Mouse (Mus musculus): Measurements from ENCODE around the gene Rab24. TPM values are rescaled to one million over a fixed set of nuclear protein-coding genes. Genes with fewer than 3 reads are reported as not detected.

The Rab24 gene
- polyA plus RNA-seq, 1 experiment from 2014 or later: 95.4 TPM

DNA sequence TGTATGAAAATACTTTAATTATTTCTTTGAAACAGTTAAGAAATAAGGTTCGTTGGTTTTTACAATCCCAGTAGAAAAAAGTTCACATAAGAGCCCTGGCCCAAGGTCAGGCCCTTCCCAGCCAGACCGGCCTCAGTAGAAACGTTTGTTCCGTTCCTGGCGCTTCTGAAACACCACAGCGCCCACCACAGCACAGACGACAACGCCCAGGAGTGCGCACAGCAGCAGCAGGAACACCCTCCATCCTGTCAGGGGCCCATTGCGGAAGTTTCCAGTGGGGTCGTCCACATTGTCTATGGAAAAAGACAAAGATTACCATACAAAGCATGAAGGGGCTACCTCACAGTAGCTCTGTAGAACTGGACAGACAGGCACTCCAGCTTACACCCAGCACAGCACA, 25.0 kb upstream of the Rab24 start:
- Histone ChIP-seq H3K9ac (ENCODE audit: low read depth, low read length) (no peak overlapping the region), H3K4me2 (ENCODE audit: low read length) (no peak overlapping the region), H3K4me1 (ENCODE audit: control insufficient read depth, insufficient read depth, low read depth, low read length) (no peaks in the 10 kb centered on the region), H3K9me3 (ENCODE audit: control insufficient read depth, low read length) (no peaks in the 10 kb centered on the region), H3K36me3 (ENCODE audit: control insufficient read depth, insufficient read depth, low read length) (peaks cover 40% of the 10 kb centered on the region), H3K27me3 (replicated peaks; ENCODE audit: control insufficient read depth, insufficient read depth, low read length) (no peaks in the 10 kb centered on the region), H3K27ac (ENCODE audit: low read depth, low read length) (no peak overlapping the region), H3K4me3 (ENCODE audit: low read length) (no peak overlapping the region)
- WGBS: 78% methylated on average over 11 of the region's 11 CpGs
- no peak for ATAC-seq

DNA sequence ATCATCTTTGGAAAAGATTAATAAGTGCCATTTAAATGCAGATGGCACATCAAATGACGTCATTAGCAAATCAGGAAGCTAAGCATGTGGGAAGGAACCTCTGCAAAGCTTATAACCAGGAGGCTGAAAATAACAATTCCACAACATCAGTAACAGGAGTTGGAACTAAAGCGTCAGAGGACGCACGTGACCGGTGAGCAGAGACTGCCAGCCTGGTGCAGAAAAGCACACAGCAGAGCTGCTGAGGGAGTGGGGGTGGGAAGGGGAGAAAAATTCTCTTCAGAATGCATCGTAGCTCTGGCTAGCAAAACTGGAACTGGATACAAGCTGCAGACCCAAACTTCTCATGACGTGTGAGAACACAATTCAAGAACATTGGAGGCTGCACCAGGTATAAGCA, 22.5 kb upstream of the Rab24 start:
- 85% methylated on average over 7 of the region's 7 CpGs for WGBS
- no peak for ATAC-seq
- no peak overlapping the region for H3K9ac ChIP-seq (ENCODE audit: low read depth, low read length)
- H3K9me3 ChIP-seq (ENCODE audit: control insufficient read depth, low read length): no peaks in the 10 kb centered on the region
- peaks cover 25% of the 10 kb centered on the region for H3K36me3 ChIP-seq (ENCODE audit: control insufficient read depth, insufficient read depth, low read length)
- H3K4me3 ChIP-seq (ENCODE audit: low read length): no peak overlapping the region
- H3K27me3 ChIP-seq (replicated peaks; ENCODE audit: control insufficient read depth, insufficient read depth, low read length): no peaks in the 10 kb centered on the region
- H3K27ac ChIP-seq (ENCODE audit: low read depth, low read length): no peak overlapping the region
- H3K4me2 ChIP-seq (ENCODE audit: low read length): no peak overlapping the region
- H3K4me1 ChIP-seq (ENCODE audit: control insufficient read depth, insufficient read depth, low read depth, low read length): no peaks in the 10 kb centered on the region

GRCm38 (mm10) chr13:55342469-55342868, 20.7 kb upstream of the Rab24 start:
- Histone ChIP-seq H3K27ac (ENCODE audit: low read depth, low read length) (no peak overlapping the region), H3K36me3 (ENCODE audit: control insufficient read depth, insufficient read depth, low read length) (peaks cover 17% of the 10 kb centered on the region), H3K9me3 (ENCODE audit: control insufficient read depth, low read length) (no peaks in the 10 kb centered on the region), H3K9ac (ENCODE audit: low read depth, low read length) (no peak overlapping the region), H3K4me3 (ENCODE audit: low read length) (no peak overlapping the region), H3K27me3 (replicated peaks; ENCODE audit: control insufficient read depth, insufficient read depth, low read length) (no peaks in the 10 kb centered on the region), H3K4me1 (ENCODE audit: control insufficient read depth, insufficient read depth, low read depth, low read length) (no peaks in the 10 kb centered on the region), H3K4me2 (ENCODE audit: low read length) (no peak overlapping the region)
- no peak for ATAC-seq
- 45% methylated on average over 11 of the region's 11 CpGs for WGBS

- Histone ChIP-seq H3K27ac (ENCODE audit: low read depth, low read length) (no peak overlapping the region), H3K4me1 (ENCODE audit: control insufficient read depth, insufficient read depth, low read depth, low read length) (no peaks in the 10 kb centered on the region), H3K4me2 (ENCODE audit: low read length) (no peak overlapping the region), H3K4me3 (ENCODE audit: low read length) (no peak overlapping the region), H3K36me3 (ENCODE audit: control insufficient read depth, insufficient read depth, low read length) (no peaks in the 10 kb centered on the region; the same call in 1 of the 2 replicates), H3K9ac (ENCODE audit: low read depth, low read length) (no peak overlapping the region), H3K9me3 (ENCODE audit: control insufficient read depth, low read length) (no peaks in the 10 kb centered on the region), H3K27me3 (replicated peaks; ENCODE audit: control insufficient read depth, insufficient read depth, low read length) (no peaks in the 10 kb centered on the region)
- ATAC-seq: no peak
- 47% methylated on average over 2 of the region's 2 CpGs for WGBS
Measured at GRCm38 (mm10) chr13:55339259-55339658, 17.5 kb upstream of the Rab24 start.

DNA sequence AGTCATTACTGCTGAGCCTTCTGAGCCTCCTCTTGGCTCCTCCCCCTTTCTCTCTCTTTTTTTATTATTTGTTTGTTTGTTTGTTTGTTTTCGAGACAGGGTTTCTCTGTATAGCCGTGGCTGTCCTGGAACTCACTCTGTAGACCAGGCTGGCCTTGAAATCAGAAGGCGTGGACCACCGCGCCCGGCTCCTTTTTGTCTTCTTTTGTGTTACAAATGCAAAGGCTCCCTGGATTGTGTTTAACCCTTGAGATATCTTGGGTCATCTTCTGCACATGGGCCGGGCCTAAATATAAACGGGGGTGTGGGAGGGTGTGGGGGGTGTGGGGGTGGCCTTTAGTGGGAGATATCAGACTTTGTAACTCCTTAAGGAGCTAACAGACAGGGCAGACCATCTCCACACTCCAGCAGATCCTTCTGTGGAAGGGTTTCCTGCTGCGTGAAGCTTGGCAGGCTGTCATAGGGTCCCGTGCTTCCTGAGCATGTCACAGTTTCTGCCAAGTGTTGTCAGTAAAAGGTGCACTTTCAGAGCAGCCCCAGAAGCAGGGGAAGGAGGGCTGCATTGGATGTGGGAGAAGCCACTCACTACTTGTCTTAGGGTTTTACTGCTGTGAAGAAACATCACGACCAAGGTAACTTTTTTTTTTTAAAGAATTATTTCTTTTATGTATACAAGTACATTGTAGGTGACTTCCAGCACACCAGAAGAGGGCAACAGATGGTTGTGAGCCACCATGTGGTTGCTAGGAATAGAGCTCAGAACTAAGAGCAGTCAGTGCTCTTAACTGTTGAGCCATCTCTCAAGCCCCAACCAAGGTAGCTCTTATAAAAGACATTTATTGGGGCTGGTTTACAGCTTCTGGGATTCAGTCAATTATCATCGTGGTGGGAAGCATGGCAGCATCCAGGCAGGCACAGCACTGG, 16.6 kb upstream of the Rab24 start:
- no peaks in the 10 kb centered on the region for H3K27me3 ChIP-seq (replicated peaks; ENCODE audit: control insufficient read depth, insufficient read depth, low read length)
- no peaks in the 10 kb centered on the region for H3K36me3 ChIP-seq (ENCODE audit: control insufficient read depth, insufficient read depth, low read length)
- no peak for ATAC-seq
- 54% methylated on average over 12 of the region's 12 CpGs for whole genome bisulfite sequencing
- H3K9ac ChIP-seq (ENCODE audit: low read depth, low read length): no peak overlapping the region
- no peak overlapping the region for H3K4me2 ChIP-seq (ENCODE audit: low read length)
- H3K27ac ChIP-seq (ENCODE audit: low read depth, low read length): no peak overlapping the region
- no peaks in the 10 kb centered on the region for H3K4me1 ChIP-seq (ENCODE audit: control insufficient read depth, insufficient read depth, low read depth, low read length)
- H3K9me3 ChIP-seq (ENCODE audit: control insufficient read depth, low read length): no peaks in the 10 kb centered on the region
- no peak overlapping the region for H3K4me3 ChIP-seq (ENCODE audit: low read length)

- WGBS: 71% methylated on average over 10 of the region's 10 CpGs
- Histone ChIP-seq H3K9me3 (ENCODE audit: control insufficient read depth, low read length) (no peaks in the 10 kb centered on the region), H3K9ac (ENCODE audit: low read depth, low read length) (no peak overlapping the region), H3K4me2 (ENCODE audit: low read length) (no peak overlapping the region), H3K4me3 (ENCODE audit: low read length) (no peak overlapping the region), H3K27me3 (replicated peaks; ENCODE audit: control insufficient read depth, insufficient read depth, low read length) (no peaks in the 10 kb centered on the region), H3K27ac (ENCODE audit: low read depth, low read length) (no peak overlapping the region), H3K4me1 (ENCODE audit: control insufficient read depth, insufficient read depth, low read depth, low read length) (no peaks in the 10 kb centered on the region), H3K36me3 (ENCODE audit: control insufficient read depth, insufficient read depth, low read length) (no peaks in the 10 kb centered on the region)
- no peak for ATAC-seq
Measured at GRCm38 (mm10) chr13:55337341-55337975, 15.7 kb upstream of the Rab24 start.

DNA sequence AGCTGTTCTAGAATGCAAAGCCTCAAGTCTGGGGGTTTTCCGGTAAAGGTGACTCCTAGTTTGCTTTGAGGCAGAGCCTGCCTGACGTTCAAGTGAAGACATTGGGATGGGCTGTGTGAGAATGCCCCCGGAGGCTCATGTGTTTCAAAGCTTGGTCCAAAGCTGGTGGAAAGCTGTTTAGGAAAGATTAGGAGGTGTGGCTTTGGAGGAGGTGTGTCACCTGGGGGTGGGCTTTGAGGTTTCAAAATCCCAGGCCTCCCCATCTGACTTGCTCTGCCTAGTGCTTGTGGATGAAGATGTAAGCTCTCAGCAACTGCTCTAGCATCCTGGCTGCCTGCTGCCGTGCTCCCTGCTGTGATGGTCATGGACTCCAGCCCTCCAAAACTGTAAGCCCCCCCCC, 14.0 kb upstream of the Rab24 start:
- H3K9ac ChIP-seq (ENCODE audit: low read depth, low read length): no peak overlapping the region
- H3K27me3 ChIP-seq (replicated peaks; ENCODE audit: control insufficient read depth, insufficient read depth, low read length): no peaks in the 10 kb centered on the region
- peaks cover under 1% of the 10 kb centered on the region; the same call in 1 of the 2 replicates for H3K4me1 ChIP-seq (ENCODE audit: control insufficient read depth, insufficient read depth, low read depth, low read length)
- ATAC-seq: no peak
- no peak overlapping the region for H3K4me3 ChIP-seq (ENCODE audit: low read length)
- 85% methylated on average over 4 of the region's 4 CpGs for WGBS
- no peak overlapping the region for H3K4me2 ChIP-seq (ENCODE audit: low read length)
- no peak overlapping the region for H3K27ac ChIP-seq (ENCODE audit: low read depth, low read length)
- no peaks in the 10 kb centered on the region for H3K36me3 ChIP-seq (ENCODE audit: control insufficient read depth, insufficient read depth, low read length)
- H3K9me3 ChIP-seq (ENCODE audit: control insufficient read depth, low read length): no peaks in the 10 kb centered on the region

- H3K27ac ChIP-seq (ENCODE audit: low read depth, low read length): no peak overlapping the region
- no peaks in the 10 kb centered on the region for H3K9me3 ChIP-seq (ENCODE audit: control insufficient read depth, low read length)
- H3K4me1 ChIP-seq (ENCODE audit: control insufficient read depth, insufficient read depth, low read depth, low read length): peaks cover 19% of the 10 kb centered on the region
- H3K4me2 ChIP-seq (ENCODE audit: low read length): no peak overlapping the region
- H3K36me3 ChIP-seq (ENCODE audit: control insufficient read depth, insufficient read depth, low read length): no peaks in the 10 kb centered on the region
- H3K9ac ChIP-seq (ENCODE audit: low read depth, low read length): no peak overlapping the region
- H3K27me3 ChIP-seq (replicated peaks; ENCODE audit: control insufficient read depth, insufficient read depth, low read length): no peaks in the 10 kb centered on the region
- no peak for ATAC-seq
- no peak overlapping the region for H3K4me3 ChIP-seq (ENCODE audit: low read length)
- 94% methylated on average over 3 of the region's 3 CpGs for WGBS
Measured at GRCm38 (mm10) chr13:55332331-55332730, 10.6 kb upstream of the Rab24 start.

GRCm38 (mm10) chr13:55330567-55331400, 9.0 kb upstream of the Rab24 start:
- H3K36me3 ChIP-seq (ENCODE audit: control insufficient read depth, insufficient read depth, low read length): peaks cover 4% of the 10 kb centered on the region
- peak overlapping the region; percentile 86 for H3K4me3 ChIP-seq (ENCODE audit: low read length)
- no peaks in the 10 kb centered on the region for H3K27me3 ChIP-seq (replicated peaks; ENCODE audit: control insufficient read depth, insufficient read depth, low read length)
- H3K9me3 ChIP-seq (ENCODE audit: control insufficient read depth, low read length): no peaks in the 10 kb centered on the region
- H3K9ac ChIP-seq (ENCODE audit: low read depth, low read length): peak overlapping the region; percentile 75
- peak overlapping the region; percentile 95 for H3K4me2 ChIP-seq (ENCODE audit: low read length)
- ATAC-seq: no peak
- H3K27ac ChIP-seq (ENCODE audit: low read depth, low read length): peak overlapping the region; percentile 83
- 48% methylated on average over 14 of the region's 14 CpGs for WGBS
- peaks cover 24% of the 10 kb centered on the region for H3K4me1 ChIP-seq (ENCODE audit: control insufficient read depth, insufficient read depth, low read depth, low read length)

Measured in hindbrain, embryonic 16.5 days (tissue).